Mouse (Mus musculus): ENCODE measurements at regions not wholly inside any gene's neighbourhood (a gene's known extent, or its start where the extent isn't known, plus 50 kb on each side); places are given as distances from the start of the nearest gene placed in this dataset.

GRCm38 (mm10) chr3:39335612-39336230 lies 449.0 kb downstream of the Fat4 start:
- in situ Hi-C loops (cut with MboI; ENCODE audit: low pct_unique_long_range_greater_than_20kb in 1 of 2, low sequenced_read_pairs in 2 of 2, unreplicated experiment in 1 of 2), result no loop called here

- in situ Hi-C loops (cut with MboI; ENCODE audit: low pct_unique_long_range_greater_than_20kb in 1 of 2, low sequenced_read_pairs in 2 of 2, unreplicated experiment in 1 of 2), result no loop called here
Measured at GRCm38 (mm10) chr3:39341161-39341687, 454.5 kb downstream of the Fat4 start.

GRCm38 (mm10) chr3:39344078-39344477 lies 457.3 kb downstream of the Fat4 start:
- in situ Hi-C loops (cut with MboI; ENCODE audit: low pct_unique_long_range_greater_than_20kb in 1 of 2, low sequenced_read_pairs in 2 of 2, unreplicated experiment in 1 of 2), result no loop called here

- in situ Hi-C loops (cut with MboI; ENCODE audit: low pct_unique_long_range_greater_than_20kb in 1 of 2, low sequenced_read_pairs in 2 of 2, unreplicated experiment in 1 of 2), result no loop called here
Measured at GRCm38 (mm10) chr3:39347578-39347977, 460.8 kb downstream of the Fat4 start.

- in situ Hi-C loops (cut with MboI; ENCODE audit: low pct_unique_long_range_greater_than_20kb in 1 of 2, low sequenced_read_pairs in 2 of 2, unreplicated experiment in 1 of 2), result no loop called here
Measured at GRCm38 (mm10) chr3:39357012-39357411, 470.3 kb downstream of the Fat4 start.

- in situ Hi-C loops (cut with MboI; ENCODE audit: low pct_unique_long_range_greater_than_20kb in 1 of 2, low sequenced_read_pairs in 2 of 2, unreplicated experiment in 1 of 2), result no loop called here
Measured at GRCm38 (mm10) chr3:39360278-39360677, 473.5 kb downstream of the Fat4 start.

GRCm38 (mm10) chr3:39370926-39371325 lies 484.2 kb downstream of the Fat4 start:
- in situ Hi-C loops (cut with MboI; ENCODE audit: low pct_unique_long_range_greater_than_20kb in 1 of 2, low sequenced_read_pairs in 2 of 2, unreplicated experiment in 1 of 2), result no loop called here

- in situ Hi-C loops (cut with MboI; ENCODE audit: low pct_unique_long_range_greater_than_20kb in 1 of 2, low sequenced_read_pairs in 2 of 2, unreplicated experiment in 1 of 2), result no loop called here
Measured at GRCm38 (mm10) chr3:39372426-39372950, 485.7 kb downstream of the Fat4 start.

- in situ Hi-C loops (cut with MboI; ENCODE audit: low pct_unique_long_range_greater_than_20kb in 1 of 2, low sequenced_read_pairs in 2 of 2, unreplicated experiment in 1 of 2), result no loop called here
Measured at GRCm38 (mm10) chr3:39375465-39375864, 488.7 kb downstream of the Fat4 start.

- in situ Hi-C loops (cut with MboI; ENCODE audit: low pct_unique_long_range_greater_than_20kb in 1 of 2, low sequenced_read_pairs in 2 of 2, unreplicated experiment in 1 of 2), result no loop called here
Measured at GRCm38 (mm10) chr3:39388491-39388890, 501.8 kb downstream of the Fat4 start.

- in situ Hi-C loops (cut with MboI; ENCODE audit: low pct_unique_long_range_greater_than_20kb in 1 of 2, low sequenced_read_pairs in 2 of 2, unreplicated experiment in 1 of 2), result no loop called here
Measured at GRCm38 (mm10) chr3:39390442-39390841, 503.7 kb downstream of the Fat4 start.

- in situ Hi-C loops (cut with MboI; ENCODE audit: low pct_unique_long_range_greater_than_20kb in 1 of 2, low sequenced_read_pairs in 2 of 2, unreplicated experiment in 1 of 2), result no loop called here
Measured at GRCm38 (mm10) chr3:39392053-39392452, 505.3 kb downstream of the Fat4 start.

DNA sequence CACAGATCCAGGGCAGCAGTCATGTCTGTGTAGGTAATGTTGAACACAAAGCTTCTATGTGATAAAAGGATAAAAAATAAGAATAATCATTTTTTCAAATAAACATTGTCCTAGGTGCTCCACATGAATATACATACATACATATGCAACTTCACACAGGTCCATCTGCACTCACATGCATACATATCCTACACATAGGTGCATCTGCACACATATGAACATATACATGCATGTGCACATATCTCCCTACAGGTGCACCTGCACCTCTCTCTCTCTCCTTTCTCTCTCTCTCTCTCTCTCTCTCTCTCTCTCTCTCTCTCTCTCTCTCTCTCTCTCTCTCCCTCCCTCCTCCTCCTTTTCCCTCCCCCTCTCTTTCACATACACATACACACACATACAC lies 509.9 kb downstream of the Fat4 start:
- in situ Hi-C loops (cut with MboI; ENCODE audit: low pct_unique_long_range_greater_than_20kb in 1 of 2, low sequenced_read_pairs in 2 of 2, unreplicated experiment in 1 of 2), result no loop called here

- in situ Hi-C loops (cut with MboI; ENCODE audit: low pct_unique_long_range_greater_than_20kb in 1 of 2, low sequenced_read_pairs in 2 of 2, unreplicated experiment in 1 of 2), result no loop called here
Measured at GRCm38 (mm10) chr3:39397255-39397654, 510.5 kb downstream of the Fat4 start.

DNA sequence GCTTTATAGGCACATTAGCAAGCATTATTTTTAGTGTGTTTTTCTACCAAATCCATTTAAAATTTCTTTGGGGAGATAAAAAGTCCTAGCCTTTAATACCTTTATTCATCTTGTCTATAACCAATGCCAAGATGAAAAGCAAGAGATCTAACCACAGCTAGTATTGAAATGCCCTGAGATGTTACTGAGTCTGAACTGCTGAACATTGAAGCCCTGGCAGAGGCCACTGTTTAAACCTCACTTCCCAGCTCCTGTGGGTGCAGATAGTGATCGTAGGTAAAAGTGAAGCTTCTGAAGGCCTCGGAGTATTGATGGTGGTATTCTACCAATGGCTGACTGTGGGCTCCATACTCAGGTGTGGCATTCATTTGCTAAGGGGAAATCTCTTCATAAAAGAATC lies 510.9 kb downstream of the Fat4 start:
- in situ Hi-C loops (cut with MboI; ENCODE audit: low pct_unique_long_range_greater_than_20kb in 1 of 2, low sequenced_read_pairs in 2 of 2, unreplicated experiment in 1 of 2), result no loop called here

DNA sequence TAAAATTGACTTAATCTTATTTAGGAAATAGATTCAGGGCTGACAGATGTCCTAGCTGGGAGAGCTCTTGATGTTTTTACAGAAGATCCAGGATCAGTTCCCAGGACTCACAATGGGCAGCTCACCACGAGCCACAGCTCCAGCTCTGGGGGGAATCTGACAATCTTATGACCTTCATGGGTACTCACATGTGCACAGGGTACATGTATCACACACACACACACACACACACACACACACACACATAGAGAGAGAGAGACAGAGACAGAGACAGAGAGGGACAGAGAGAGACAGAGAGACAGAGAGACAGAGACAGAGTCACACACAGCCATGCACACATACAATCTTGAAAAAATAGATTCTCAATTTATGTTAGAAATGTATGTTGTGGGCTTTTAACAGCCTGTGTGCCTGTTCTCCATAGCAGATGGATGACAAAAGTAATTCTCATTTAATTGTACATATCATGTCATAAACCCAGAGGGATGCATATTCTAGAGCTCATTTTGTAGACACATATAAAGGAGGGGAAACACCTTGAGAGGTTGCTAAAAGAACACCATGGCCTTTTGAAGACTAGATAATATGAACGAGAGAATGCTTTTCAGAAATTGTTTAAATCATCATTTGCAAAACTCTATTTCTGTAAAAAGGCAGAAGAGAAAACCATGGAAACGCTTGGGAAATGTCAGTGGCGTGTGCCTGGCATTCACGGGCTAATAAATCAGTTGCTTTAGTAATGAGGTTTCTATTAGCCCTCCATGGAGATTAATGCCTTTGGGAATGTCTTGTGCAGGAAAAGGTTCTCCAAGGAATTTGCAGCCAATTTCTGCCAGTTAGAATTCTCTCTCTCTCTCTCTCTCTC lies 538.3 kb downstream of the Fat4 start:
- in situ Hi-C loops (cut with MboI; ENCODE audit: low pct_unique_long_range_greater_than_20kb in 1 of 2, low sequenced_read_pairs in 2 of 2, unreplicated experiment in 1 of 2), result no loop called here

DNA sequence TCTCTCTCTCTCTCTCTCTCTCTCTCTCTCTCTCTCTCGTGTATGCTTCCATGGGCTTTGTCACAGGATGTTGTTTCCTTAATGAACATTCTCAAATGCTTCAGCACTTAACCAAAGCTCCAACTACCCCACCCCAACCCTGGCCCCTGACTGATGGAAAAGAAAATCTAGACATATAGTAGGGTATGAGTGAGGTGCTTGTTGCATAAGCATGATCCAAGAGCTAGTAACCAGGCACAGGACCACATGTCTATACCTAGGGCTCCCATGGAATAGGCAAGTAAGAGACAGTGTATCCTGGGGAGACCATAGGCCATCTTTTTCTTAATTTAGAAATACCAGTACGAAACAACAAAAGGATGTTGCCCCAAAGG lies 538.9 kb downstream of the Fat4 start:
- in situ Hi-C loops (cut with MboI; ENCODE audit: low pct_unique_long_range_greater_than_20kb in 1 of 2, low sequenced_read_pairs in 2 of 2, unreplicated experiment in 1 of 2), result no loop called here

DNA sequence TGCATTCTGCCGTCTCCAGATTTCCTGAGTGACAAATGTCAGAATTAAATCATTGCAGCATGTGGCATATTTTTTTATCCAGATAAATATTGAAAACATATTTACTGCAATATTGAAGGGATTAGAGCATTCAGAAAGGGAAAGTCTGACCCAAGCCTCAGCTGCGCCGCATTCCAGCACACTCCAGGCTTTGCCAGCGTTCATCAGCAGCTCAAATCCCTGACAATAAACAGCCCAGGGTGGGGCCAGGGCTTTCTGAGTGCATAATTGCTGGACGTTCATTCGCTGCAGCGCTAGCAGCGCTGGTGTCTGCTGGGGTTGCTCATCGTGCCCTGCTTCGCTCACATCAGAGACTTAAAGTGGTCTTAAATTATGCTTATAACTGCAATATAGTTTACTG lies 556.6 kb downstream of the Fat4 start:
- in situ Hi-C loops (cut with MboI; ENCODE audit: low pct_unique_long_range_greater_than_20kb in 1 of 2, low sequenced_read_pairs in 2 of 2, unreplicated experiment in 1 of 2), result no loop called here

- in situ Hi-C loops (cut with MboI; ENCODE audit: low pct_unique_long_range_greater_than_20kb in 1 of 2, low sequenced_read_pairs in 2 of 2, unreplicated experiment in 1 of 2), result no loop called here
Measured at GRCm38 (mm10) chr3:39455650-39456049, 568.9 kb downstream of the Fat4 start.
